Mouse (Mus musculus) kidney, adult 2 months (tissue): ENCODE data around the gene Elp5. TPM values are rescaled to one million over a fixed set of nuclear protein-coding genes. Genes with fewer than 3 reads are reported as not detected.
A peak's percentile ranks its signal among the peaks of the same experiment; 100 is the strongest.

ENCODE experiments used
- DNase-seq: peaks from one replicate; pipeline ENCODE4 v3.0.0; 2021
- H3K27ac ChIP-seq: fragments of 200-500 bp; 2 replicates; pipeline ENCODE4 v1.5.1; 2012; ENCODE audit warnings: low read depth, low read length, control low read depth, inconsistent platforms; ENCODE audit not compliant: insufficient read depth
- H3K27me3 ChIP-seq: fragments of 200-500 bp; replicated peaks from 2 replicates; pipeline ENCODE4 v1.6.1; 2012; ENCODE audit warnings: mild to moderate bottlenecking, moderate library complexity, low read length, inconsistent platforms; ENCODE audit not compliant: control insufficient read depth, insufficient read depth
- H3K36me3 ChIP-seq: fragments of 200-500 bp; 2 replicates; pipeline ENCODE4 v1.6.1; 2012; ENCODE audit warnings: mild to moderate bottlenecking, moderate library complexity, low read length, inconsistent platforms; ENCODE audit not compliant: control insufficient read depth, insufficient read depth
- H3K4me1 ChIP-seq: fragments of 200-500 bp; 2 replicates; pipeline ENCODE4 v1.6.1; 2011; ENCODE audit warnings: low read length; ENCODE audit not compliant: control insufficient read depth, insufficient read depth
- H3K4me3 ChIP-seq: fragments of 200-500 bp; 2 replicates; pipeline ENCODE4 v1.5.1; 2011; ENCODE audit warnings: mild to moderate bottlenecking, low read depth, low read length, control low read depth; ENCODE audit not compliant: insufficient read depth
- CTCF ChIP-seq: fragments of 200-500 bp; conservative IDR thresholded peaks from 2 replicates; pipeline ENCODE4 v1.5.1; 2011; ENCODE audit warnings: low read depth, mild to moderate bottlenecking, control low read depth, low read length, moderate library complexity, mixed read lengths; ENCODE audit not compliant: insufficient read depth, insufficient read length
- POLR2A ChIP-seq: fragments of 200-500 bp; IDR thresholded peaks from one replicate; pipeline ENCODE4 v1.6.1; 2011; ENCODE audit warnings: low read depth, low read length, control low read depth
- WGBS: fragments of 180-500 bp; shearing (Covaris S2); methylation state at CpG from one replicate; pipeline ENCODE4 v1.1.7; 2018; 5-methylcytosine and 5-hydroxymethylcytosine counted together
- polyA plus RNA-seq: library from polyadenylated mRNA; depleted of rRNA; stranded (reverse); fragments of >200 nt; gene quantifications from 2 replicates; pipeline ENCODE4 v1.2.3, GENCODE M21; 2012; rRNA removed

Gene Elp5
- polyA plus RNA-seq, 1 experiment = 66.3 TPM

DNA sequence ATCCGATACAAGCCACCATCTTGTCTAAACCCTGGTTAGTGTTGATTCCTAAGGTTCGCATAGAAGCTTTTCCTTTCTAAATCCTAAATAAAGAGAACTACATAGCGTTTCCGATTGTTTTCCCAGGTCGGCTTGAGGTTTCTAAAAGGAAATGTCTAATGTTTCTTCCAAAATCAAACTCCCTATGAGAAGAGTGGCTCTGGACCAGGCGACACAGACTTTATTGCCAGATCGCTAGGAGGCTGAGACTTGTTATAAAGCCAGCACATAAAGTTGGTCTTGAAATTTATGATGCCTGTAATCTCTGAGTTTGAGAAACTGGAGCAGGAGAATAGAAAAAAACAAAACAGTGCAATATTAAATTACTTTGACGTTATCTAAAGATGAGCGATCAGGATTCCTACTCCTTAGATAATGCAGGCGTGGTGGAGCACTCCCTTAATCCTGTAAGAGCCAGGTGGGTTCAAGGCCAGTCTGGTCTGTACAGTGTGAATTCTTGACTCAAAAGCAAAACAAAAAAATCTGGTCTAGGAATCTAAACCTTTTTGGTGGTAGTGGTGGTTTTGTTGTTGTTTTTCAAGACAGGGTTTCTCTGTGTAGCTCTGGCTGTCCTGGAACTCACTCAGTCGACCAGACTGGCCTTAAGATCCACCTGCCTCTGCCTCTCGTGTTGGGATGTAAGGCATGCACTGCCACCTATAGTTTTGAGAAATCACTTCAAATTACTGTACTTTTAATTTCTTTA, 60.1 kb downstream of the Elp5 start:
- peaks cover 4% of the 10 kb centered on the region; the same call in 1 of the 2 replicates for H3K36me3 ChIP-seq
- no peak for DNase-seq
- 5% methylated on average over 12 of the region's 12 CpGs for WGBS
- no peak for TF ChIP-seq CTCF
- no peak for TF ChIP-seq POLR2A
- peak overlapping the region; percentile 93 for H3K27ac ChIP-seq
- H3K4me3 ChIP-seq = peak overlapping the region; percentile 56
- H3K27me3 ChIP-seq = no peaks in the 10 kb centered on the region
- peaks cover 6% of the 10 kb centered on the region; the same call in 1 of the 2 replicates for H3K4me1 ChIP-seq

DNA sequence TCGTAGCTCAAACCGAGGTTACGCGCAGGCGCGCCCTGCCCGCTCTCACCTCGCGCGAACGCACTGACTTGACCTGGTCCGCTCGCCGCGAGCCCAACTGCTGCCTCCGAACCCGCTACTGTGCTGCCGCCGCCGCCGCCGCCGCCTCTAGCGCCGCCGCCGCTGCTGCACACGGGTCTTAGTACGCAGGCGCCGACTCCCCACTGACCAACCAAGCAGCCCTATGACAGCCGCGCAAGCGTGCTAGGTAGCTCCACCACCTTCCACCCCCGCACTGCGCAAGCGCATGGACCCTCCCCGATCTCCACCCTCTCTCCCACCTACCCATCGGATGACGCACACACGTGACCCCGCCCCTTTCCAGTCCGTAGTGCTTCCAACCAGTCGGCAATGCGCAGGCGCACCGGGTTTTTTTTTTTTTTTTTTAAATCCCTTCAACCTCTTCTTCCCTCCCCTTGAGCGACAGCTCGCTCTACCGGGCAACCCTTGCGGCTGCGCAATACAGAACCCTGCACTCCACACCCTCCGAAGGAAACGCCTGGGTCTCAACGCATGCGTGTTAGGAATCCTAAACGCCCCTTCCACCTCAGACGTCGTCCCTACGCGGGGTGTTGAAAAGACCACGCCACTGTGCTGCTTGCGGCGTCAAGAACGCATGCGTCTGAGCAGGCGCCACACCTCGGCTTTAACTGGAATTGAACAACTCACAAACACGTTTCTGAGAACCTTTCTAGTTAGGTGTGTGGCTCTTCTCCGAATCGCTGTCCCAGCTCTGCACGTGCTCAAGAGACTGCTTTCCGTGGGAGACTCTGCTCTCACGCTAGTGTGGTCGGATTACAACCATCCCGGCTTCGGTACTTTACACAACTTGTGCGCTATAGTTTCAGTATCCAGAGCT, 61.0 kb downstream of the Elp5 start, which contains the start of gene Eif5a:
Gene Eif5a, minus strand, starts transcription at position 845 of the 898 bp plus-strand sequence.
- Histone ChIP-seq H3K27ac (peak within 1 kb of the TSS; percentile 93), H3K4me1 (peaks cover 6% of the 10 kb centered on the region; the same call in 1 of the 2 replicates), H3K36me3 (peaks cover 5% of the 10 kb centered on the region; the same call in 1 of the 2 replicates), H3K4me3 (peak within 1 kb of the TSS; percentile 84), H3K27me3 (no peaks in the 10 kb centered on the region)
- under 1% methylated on average over 78 of the region's 78 CpGs for WGBS
- DNase-seq = peak; percentile 100
- TF ChIP-seq POLR2A = peak; percentile 91
- TF ChIP-seq CTCF = peak; percentile 63

DNA sequence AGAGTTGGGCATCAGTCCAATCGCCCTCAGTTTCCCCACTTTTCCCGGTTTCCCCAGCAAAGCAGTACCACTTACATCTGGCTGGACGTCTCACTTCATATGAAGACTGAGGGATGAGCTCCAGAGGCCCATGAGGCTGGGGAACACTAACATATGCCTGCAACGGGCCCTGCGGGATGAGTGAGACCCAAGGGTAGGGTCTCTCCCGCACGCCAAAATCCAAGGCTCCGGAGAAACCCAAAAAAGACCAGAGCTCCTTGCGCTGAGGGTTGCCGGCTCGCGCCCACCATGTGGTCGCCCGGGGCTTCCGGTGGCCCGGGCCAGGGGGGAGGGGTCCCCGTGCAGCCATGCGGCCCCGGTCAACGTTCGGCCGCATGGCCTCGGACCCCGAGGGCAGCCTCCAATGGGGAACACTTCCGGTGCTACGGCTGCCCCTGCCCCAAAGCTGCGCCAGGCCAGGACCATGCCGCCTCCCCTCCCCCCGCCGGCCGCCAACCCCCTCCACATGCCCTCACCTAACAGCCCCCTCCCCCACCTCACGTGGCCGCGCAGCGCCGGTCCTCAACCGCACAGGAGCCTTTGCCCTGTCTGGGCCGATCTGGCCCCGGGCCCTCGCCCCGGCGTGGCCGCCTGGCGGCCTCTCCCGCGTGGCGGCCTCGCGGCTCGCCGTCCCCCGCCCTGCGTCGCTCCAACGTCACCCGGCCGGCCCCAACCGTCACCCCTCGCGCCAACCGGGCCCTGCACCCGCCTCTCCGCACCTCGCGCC, 61.9 kb downstream of the Elp5 start:
- Histone ChIP-seq H3K4me1 (peaks cover 6% of the 10 kb centered on the region; the same call in 1 of the 2 replicates), H3K4me3 (peak overlapping the region; percentile 84), H3K36me3 (peaks cover 9% of the 10 kb centered on the region; the same call in 1 of the 2 replicates), H3K27me3 (no peaks in the 10 kb centered on the region), H3K27ac (peak overlapping the region; percentile 93)
- DNase-seq = peak; percentile 64
- WGBS = under 1% methylated on average over 61 of the region's 65 CpGs
- TF ChIP-seq POLR2A (no peak), CTCF (no peak)

DNA sequence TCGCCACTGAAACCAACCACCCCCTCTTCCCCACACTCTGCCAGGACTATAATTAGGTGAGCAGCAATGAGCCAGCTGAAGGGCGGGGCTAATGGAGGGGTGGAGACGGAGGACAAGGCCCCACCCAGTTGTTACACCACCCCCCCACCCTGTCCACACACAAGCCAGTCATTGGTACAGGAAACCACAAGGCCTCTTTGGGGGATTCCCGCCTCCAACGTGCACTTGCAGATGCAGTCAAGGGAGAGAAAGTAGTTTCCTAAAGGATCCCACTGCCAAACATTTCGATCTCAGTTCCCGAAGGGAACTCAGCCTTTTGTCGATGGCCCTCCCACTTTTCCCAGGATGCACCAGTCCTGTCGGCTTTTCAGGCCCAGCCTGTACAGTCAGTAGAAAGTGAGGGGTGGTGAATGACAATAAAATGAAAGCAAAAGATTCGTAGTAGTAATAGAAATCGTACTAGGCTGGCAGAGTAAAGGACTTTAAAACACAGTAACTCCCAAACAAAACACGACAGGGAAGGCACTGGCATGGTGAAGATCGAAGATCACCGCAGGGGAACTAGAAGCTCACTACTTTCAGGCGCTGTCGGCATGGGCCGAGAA, 62.6 kb downstream of the Elp5 start:
- Histone ChIP-seq H3K27me3 (no peaks in the 10 kb centered on the region), H3K27ac (peak overlapping the region; percentile 22), H3K4me1 (peaks cover 10% of the 10 kb centered on the region), H3K36me3 (peaks cover 9% of the 10 kb centered on the region; the same call in 1 of the 2 replicates), H3K4me3 (peak overlapping the region; percentile 84)
- under 1% methylated on average over 17 of the region's 17 CpGs for WGBS
- TF ChIP-seq CTCF (no peak), POLR2A (no peak)
- peak; percentile 91 for DNase-seq

DNA sequence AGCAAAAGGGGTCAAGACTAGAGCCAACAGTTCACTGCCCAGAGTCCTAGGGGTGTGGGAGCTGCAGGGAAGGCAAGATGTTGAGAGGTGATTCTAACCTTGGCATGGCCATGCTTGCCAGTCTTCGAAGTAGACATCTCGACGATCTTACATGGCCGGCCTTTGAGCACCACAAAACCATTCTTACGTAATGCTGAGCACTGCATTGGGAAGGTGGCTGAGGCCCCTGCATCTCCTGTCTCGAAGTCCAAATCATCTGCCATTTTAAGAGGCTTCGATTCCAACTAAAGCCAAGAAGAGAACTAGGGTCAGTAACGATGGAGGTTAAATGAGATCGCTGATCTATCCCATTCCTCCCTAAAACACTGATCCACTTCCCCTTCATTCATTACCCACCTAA, 63.3 kb downstream of the Elp5 start:
- peaks cover 14% of the 10 kb centered on the region for H3K4me1 ChIP-seq
- no peak overlapping the region for H3K27ac ChIP-seq
- peaks cover 9% of the 10 kb centered on the region; the same call in 1 of the 2 replicates for H3K36me3 ChIP-seq
- DNase-seq = no peak
- no peak overlapping the region for H3K4me3 ChIP-seq
- no peaks in the 10 kb centered on the region for H3K27me3 ChIP-seq
- TF ChIP-seq CTCF = no peak
- TF ChIP-seq POLR2A = no peak
- WGBS = 56% methylated on average over 9 of the region's 9 CpGs

Other genes with a start within 250 kb of the Elp5 start
- gene Polr2a, start 223.9 kb downstream of the Elp5 start, polyA plus RNA-seq = 25.3 and 37.8 TPM in 2 replicates
- 0.05 and 0.10 TPM in 2 replicates for gene Slc35g3, start 220.5 kb downstream of the Elp5 start, polyA plus RNA-seq
- 22.3 and 24.4 TPM in 2 replicates for gene Zbtb4, start 216.6 kb downstream of the Elp5 start, polyA plus RNA-seq
- 11.9 and 14.3 TPM in 2 replicates for gene Chrnb1, start 186.6 kb downstream of the Elp5 start, polyA plus RNA-seq
- gene Fgf11, start 180.7 kb downstream of the Elp5 start, polyA plus RNA-seq = 2.6 and 3.3 TPM in 2 replicates
- gene Tmem102, start 176.9 kb downstream of the Elp5 start, polyA plus RNA-seq = 19.2 and 22.4 TPM in 2 replicates
- gene Gm39566, start 167.2 kb downstream of the Elp5 start, polyA plus RNA-seq = 0.02 and 0.04 TPM in 2 replicates
- gene Spem2, start 164.1 kb downstream of the Elp5 start, polyA plus RNA-seq = 0.20 and 0.26 TPM in 2 replicates
- gene Spem1, start 160.3 kb downstream of the Elp5 start, polyA plus RNA-seq = 0.28 and 0.38 TPM in 2 replicates
- 6.4 and 7.8 TPM in 2 replicates for gene Nlgn2, start 144.7 kb downstream of the Elp5 start, polyA plus RNA-seq
- 513 and 551 TPM in 2 replicates for gene Tmem256, start 144.0 kb downstream of the Elp5 start, polyA plus RNA-seq
- gene Plscr3, start 136.1 kb downstream of the Elp5 start, polyA plus RNA-seq = 57.1 and 63.9 TPM in 2 replicates
- 7.9 and 9.3 TPM in 2 replicates for gene Tnk1, start 123.8 kb downstream of the Elp5 start, polyA plus RNA-seq
- not detected in 2 replicates for gene Tmem95, start 104.5 kb downstream of the Elp5 start, polyA plus RNA-seq
- 4.8 TPM in 2 replicates for gene Kctd11, start 101.1 kb downstream of the Elp5 start, polyA plus RNA-seq
- gene Acap1, start 87.0 kb downstream of the Elp5 start, polyA plus RNA-seq = 1.7 and 6.1 TPM in 2 replicates
- gene 2810408A11Rik, start 81.5 kb downstream of the Elp5 start, polyA plus RNA-seq = 0.94 and 0.99 TPM in 2 replicates
- gene Neurl4, start 81.4 kb downstream of the Elp5 start, polyA plus RNA-seq = 72.0 and 80.1 TPM in 2 replicates
- 72.9 and 75.5 TPM in 2 replicates for gene Gps2, start 68.6 kb downstream of the Elp5 start, polyA plus RNA-seq
- gene Eif5a, start 60.6 kb downstream of the Elp5 start, polyA plus RNA-seq = 465 and 575 TPM in 2 replicates
- gene Ybx2, start 46.7 kb downstream of the Elp5 start, polyA plus RNA-seq = 60.5 and 71.7 TPM in 2 replicates
- gene Slc2a4, start 34.3 kb downstream of the Elp5 start, polyA plus RNA-seq = 74.2 and 78.6 TPM in 2 replicates
- gene Cldn7, start 17.7 kb downstream of the Elp5 start, polyA plus RNA-seq = 39.2 and 40.0 TPM in 2 replicates
- 84.4 and 104 TPM in 2 replicates for gene Ctdnep1, start 1.4 kb downstream of the Elp5 start, polyA plus RNA-seq
- gene Gabarap, start 8.6 kb upstream of the Elp5 start, polyA plus RNA-seq = 746 and 1,018 TPM in 2 replicates
- gene Phf23, start 13.3 kb upstream of the Elp5 start, polyA plus RNA-seq = 16.0 and 21.4 TPM in 2 replicates
- gene Dvl2, start 18.1 kb upstream of the Elp5 start, polyA plus RNA-seq = 8.5 and 9.6 TPM in 2 replicates
- 249 and 308 TPM in 2 replicates for gene Acadvl, start 32.9 kb upstream of the Elp5 start, polyA plus RNA-seq
- gene Dlg4, start 34.4 kb upstream of the Elp5 start, polyA plus RNA-seq = 8.1 and 8.3 TPM in 2 replicates
- 0.25 and 0.41 TPM in 2 replicates for gene Asgr1, start 71.6 kb upstream of the Elp5 start, polyA plus RNA-seq
- 0.27 and 0.41 TPM in 2 replicates for gene Asgr2, start 110.1 kb upstream of the Elp5 start, polyA plus RNA-seq
- 5.0 and 6.2 TPM in 2 replicates for gene Mgl2, start 147.8 kb upstream of the Elp5 start, polyA plus RNA-seq
- 3.1 and 4.0 TPM in 2 replicates for gene Clec10a, start 173.7 kb upstream of the Elp5 start, polyA plus RNA-seq
- 36.4 and 56.5 TPM in 2 replicates for gene Slc16a11, start 230.2 kb upstream of the Elp5 start, polyA plus RNA-seq
- 44.0 and 48.8 TPM in 2 replicates for gene Slc16a13, start 238.5 kb upstream of the Elp5 start, polyA plus RNA-seq
- gene Bcl6b, start 247.3 kb upstream of the Elp5 start, polyA plus RNA-seq = 7.9 and 8.8 TPM in 2 replicates